ENCODE assay signal across 1 mouse cellular context in genomic region chr12:98957455-98957854, GRCm38 (mm10).
A peak's percentile ranks its signal among the peaks of the same experiment; 100 is the strongest.
TF ChIP-seq lines count a peak whose summit lies in the region.

No protein-coding gene starts in this region.

TF ChIP-seq in CH12.LX, 34 proteins besides CTCF, POLR2A, EP300 and RAD21 (continued from another document):
- no peak for TF ChIP-seq NRF1 (IDR thresholded peaks at IDR 0.05; ENCODE audit: low read depth, low read length)
- peak; percentile 84 for TF ChIP-seq ETS1 (conservative IDR thresholded peaks at IDR 0.05; ENCODE audit: low read depth, low read length)
- TF ChIP-seq ELF1 (IDR thresholded peaks at IDR 0.05; ENCODE audit: low read depth, low read length): peak; percentile 85
- TF ChIP-seq IRF4 (IDR thresholded peaks at IDR 0.05; ENCODE audit: low read depth, low read length): peak; percentile 87
- TF ChIP-seq JUND (conservative IDR thresholded peaks at IDR 0.05; ENCODE audit: low read depth, low read length): no peak; the same call in 1 of the 2 replicates
- TF ChIP-seq POLR2AphosphoS2 (IDR thresholded peaks at IDR 0.05; ENCODE audit: low read depth, low read length): no peak
- TF ChIP-seq ZKSCAN1 (IDR thresholded peaks at IDR 0.05; ENCODE audit: borderline replicate concordance, low read depth, low read length): no peak
- peak; percentile 76 for TF ChIP-seq BHLHE40 (IDR thresholded peaks at IDR 0.05; ENCODE audit: low read depth, low read length)
- no peak for TF ChIP-seq PAX5 (IDR thresholded peaks at IDR 0.05; ENCODE audit: low read length)
- no peak for TF ChIP-seq USF1 (IDR thresholded peaks at IDR 0.05; ENCODE audit: low read depth, low read length)
- no peak for TF ChIP-seq MAFK (IDR thresholded peaks at IDR 0.05; ENCODE audit: insufficient replicate concordance, low read length)
- no peak for TF ChIP-seq ZMIZ1 (IDR thresholded peaks at IDR 0.05; ENCODE audit: low read depth, low read length)
- TF ChIP-seq KAT2A (IDR thresholded peaks at IDR 0.05; ENCODE audit: insufficient replicate concordance, low read length): 0 out of 2 replicates have a peak, but pooled peaks have one; percentile 9
- TF ChIP-seq MAZ (IDR thresholded peaks at IDR 0.05; ENCODE audit: low read depth, low read length): peak; percentile 22; the same call in 1 of the 2 replicates
- TF ChIP-seq MXI1 (IDR thresholded peaks at IDR 0.05; ENCODE audit: low read depth, low read length): peak; percentile 12; the same call in 1 of the 2 replicates
- TF ChIP-seq TBP (conservative IDR thresholded peaks at IDR 0.05; ENCODE audit: low read depth, low read length): peak; percentile 75
- TF ChIP-seq GABPA (IDR thresholded peaks at IDR 0.05; ENCODE audit: insufficient replicate concordance, low read depth, low read length): no peak
- peak; percentile 72; the same call in 1 of the 2 replicates for TF ChIP-seq MEF2A (IDR thresholded peaks at IDR 0.05; ENCODE audit: borderline replicate concordance, low read depth, low read length)
- TF ChIP-seq SMC3 (IDR thresholded peaks at IDR 0.05; ENCODE audit: low read depth, low read length): no peak
- no peak for TF ChIP-seq E2F4 (IDR thresholded peaks at IDR 0.05; ENCODE audit: insufficient replicate concordance, low read depth, low read length)
- TF ChIP-seq CHD2 (IDR thresholded peaks at IDR 0.05; ENCODE audit: low read length): peak; percentile 80; the same call in 1 of the 2 replicates
- TF ChIP-seq ZNF384 (IDR thresholded peaks at IDR 0.05; ENCODE audit: low read depth, low read length): no peak
- TF ChIP-seq TCF12 (IDR thresholded peaks at IDR 0.05; ENCODE audit: low read depth, low read length): peak; percentile 89
- no peak for TF ChIP-seq ZC3H11A (IDR thresholded peaks at IDR 0.05; ENCODE audit: low read depth, low read length)
TF ChIP-seq in CH12.LX: peak in this region for 15.
